Mouse (Mus musculus) intestine, embryonic 16.5 days (tissue): Measurements from ENCODE around the gene Gm20388. TPM values are rescaled to one million over a fixed set of nuclear protein-coding genes. Genes with fewer than 3 reads are reported as not detected.

Experiments
- ATAC-seq: fragments of 200-750 bp; cut with Nextera tagmentation; 2 replicates; pipeline ENCODE4 v1.8.0; 2017; ENCODE audit warnings: moderate TSS enrichment, moderate library complexity
- H3K27ac ChIP-seq: fragments of 300-500 bp; sonication (generic); 2 replicates; pipeline ENCODE4 v1.5.1; 2014; ENCODE audit warnings: mild to moderate bottlenecking, low read length
- H3K27me3 ChIP-seq: fragments of 300-500 bp; sonication (generic); replicated peaks from 2 replicates; pipeline ENCODE4 v1.6.1; 2014; ENCODE audit warnings: low read length, control low read depth, mixed read lengths; ENCODE audit not compliant: control insufficient read depth, insufficient read depth
- H3K36me3 ChIP-seq: fragments of 300-500 bp; sonication (generic); 2 replicates; pipeline ENCODE4 v1.6.1; 2014; ENCODE audit warnings: low read length, control low read depth; ENCODE audit not compliant: control insufficient read depth, insufficient read depth
- H3K4me1 ChIP-seq: fragments of 300-500 bp; sonication (generic); 2 replicates; pipeline ENCODE4 v1.6.1; 2014; ENCODE audit warnings: low read length, control low read depth, mixed read lengths; ENCODE audit not compliant: control insufficient read depth, insufficient read depth
- H3K4me2 ChIP-seq: fragments of 300-500 bp; sonication (generic); 2 replicates; pipeline ENCODE4 v1.6.1; 2014; ENCODE audit warnings: low read depth, low read length, control low read depth
- H3K4me3 ChIP-seq: fragments of 300-500 bp; sonication (generic); 2 replicates; pipeline ENCODE4 v1.5.1; 2014; ENCODE audit warnings: mild to moderate bottlenecking, low read length
- H3K9ac ChIP-seq: fragments of 300-500 bp; sonication (generic); 2 replicates; pipeline ENCODE4 v1.6.1; 2014; ENCODE audit warnings: low read depth, low read length
- H3K9me3 ChIP-seq: fragments of 300-500 bp; sonication (generic); 2 replicates; pipeline ENCODE4 v1.6.1; 2016; ENCODE audit warnings: low read length, control low read depth; ENCODE audit not compliant: control insufficient read depth
- WGBS: fragments of 180-500 bp; shearing (Covaris S2); extraction: QIAGEN DNeasy Blood & Tissue Kit; methylation state at CpG from one replicate; pipeline ENCODE4 v1.1.7; 2014; 5-methylcytosine and 5-hydroxymethylcytosine counted together
- polyA plus RNA-seq: library from polyadenylated mRNA; unstranded; fragments of >200 nt; fragmentation: Nextera tagmentation; extraction: Ambion mirVana; gene quantifications from 2 replicates; pipeline ENCODE4 v1.2.1, GENCODE M21; 2015

The Gm20388 gene
- polyA plus RNA-seq, 1 experiment from 2014 or later: 5.8 TPM

DNA sequence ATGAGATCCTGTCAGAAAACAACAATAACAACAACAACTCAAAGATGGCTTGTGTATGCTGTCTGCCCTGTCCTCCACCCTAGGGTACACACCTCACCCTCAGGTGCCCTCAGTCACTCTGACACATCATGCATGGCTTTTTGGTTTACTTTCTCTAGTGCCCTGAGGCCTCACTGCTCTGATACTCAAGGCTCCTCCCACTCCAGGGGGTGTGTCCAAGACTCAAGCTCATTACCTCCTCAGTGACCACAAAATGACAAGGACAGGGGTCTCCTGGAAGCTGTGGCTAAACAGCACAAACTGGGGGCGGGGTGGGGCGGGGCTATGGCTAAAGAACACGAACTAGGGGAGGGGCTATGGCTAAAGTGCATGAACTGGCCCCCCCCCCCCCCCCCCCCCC, 2393.4 kb downstream of the Gm20388 start:
- no peak overlapping the region for H3K4me2 ChIP-seq
- H3K27me3 ChIP-seq: no peaks in the 10 kb centered on the region
- peak overlapping the region; percentile 90; the same call in 1 of the 2 replicates for H3K27ac ChIP-seq
- no peaks in the 10 kb centered on the region for H3K9me3 ChIP-seq
- no peak for ATAC-seq
- 26% methylated on average over 3 of the region's 3 CpGs for WGBS
- H3K36me3 ChIP-seq: no peaks in the 10 kb centered on the region
- peaks cover 75% of the 10 kb centered on the region for H3K4me1 ChIP-seq
- H3K4me3 ChIP-seq: no peak overlapping the region
- no peak overlapping the region for H3K9ac ChIP-seq

- ATAC-seq: peak; percentile 82
- Histone ChIP-seq H3K36me3 (no peaks in the 10 kb centered on the region), H3K4me2 (peak overlapping the region; percentile 29), H3K9ac (peak overlapping the region; percentile 52; the same call in 1 of the 2 replicates), H3K4me1 (peaks cover 89% of the 10 kb centered on the region), H3K4me3 (no peak overlapping the region), H3K27ac (peak overlapping the region; percentile 90), H3K27me3 (no peaks in the 10 kb centered on the region), H3K9me3 (no peaks in the 10 kb centered on the region)
- WGBS: 55% methylated on average over 26 of the region's 26 CpGs
These were observed 2396.2 kb downstream of the Gm20388 start for GRCm38 (mm10) chr8:122306660-122307399.

DNA sequence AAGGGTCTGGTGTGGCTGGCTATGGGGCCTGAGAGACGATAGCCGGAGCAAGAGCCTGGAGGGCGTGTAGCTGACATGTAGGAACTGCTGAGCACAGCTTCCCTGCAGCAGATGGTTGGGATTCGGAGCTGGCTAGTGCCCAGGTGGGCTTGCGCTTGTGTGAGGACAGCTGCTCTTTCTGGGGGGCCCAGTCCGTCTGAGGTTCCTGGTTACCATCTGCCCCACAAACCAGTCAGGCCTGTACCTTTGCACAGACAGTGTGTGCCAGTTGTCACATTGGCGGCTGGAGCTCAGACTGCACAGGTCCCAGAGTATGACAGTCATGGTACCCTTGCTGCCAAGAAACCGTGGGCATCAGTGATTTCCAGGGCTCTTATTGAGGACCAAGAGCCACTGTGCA, 2397.2 kb downstream of the Gm20388 start:
- H3K4me3 ChIP-seq: no peak overlapping the region
- H3K27ac ChIP-seq: peak overlapping the region; percentile 70
- H3K9ac ChIP-seq: peak overlapping the region; percentile 43
- H3K4me1 ChIP-seq: peaks cover 83% of the 10 kb centered on the region
- no peaks in the 10 kb centered on the region for H3K9me3 ChIP-seq
- WGBS: 77% methylated on average over 8 of the region's 8 CpGs
- H3K4me2 ChIP-seq: no peak overlapping the region
- H3K27me3 ChIP-seq: no peaks in the 10 kb centered on the region
- ATAC-seq: no peak
- no peaks in the 10 kb centered on the region for H3K36me3 ChIP-seq

GRCm38 (mm10) chr8:122309272-122309671, 2398.6 kb downstream of the Gm20388 start:
- ATAC-seq: peak; percentile 24; the same call in 1 of the 2 replicates
- H3K9me3 ChIP-seq: no peaks in the 10 kb centered on the region
- H3K27me3 ChIP-seq: no peaks in the 10 kb centered on the region
- peak overlapping the region; percentile 28; the same call in 1 of the 2 replicates for H3K27ac ChIP-seq
- no peak overlapping the region for H3K4me3 ChIP-seq
- H3K9ac ChIP-seq: peak overlapping the region; percentile 40
- no peak overlapping the region for H3K4me2 ChIP-seq
- 55% methylated on average over 12 of the region's 12 CpGs for WGBS
- H3K4me1 ChIP-seq: peaks cover 83% of the 10 kb centered on the region
- H3K36me3 ChIP-seq: no peaks in the 10 kb centered on the region

DNA sequence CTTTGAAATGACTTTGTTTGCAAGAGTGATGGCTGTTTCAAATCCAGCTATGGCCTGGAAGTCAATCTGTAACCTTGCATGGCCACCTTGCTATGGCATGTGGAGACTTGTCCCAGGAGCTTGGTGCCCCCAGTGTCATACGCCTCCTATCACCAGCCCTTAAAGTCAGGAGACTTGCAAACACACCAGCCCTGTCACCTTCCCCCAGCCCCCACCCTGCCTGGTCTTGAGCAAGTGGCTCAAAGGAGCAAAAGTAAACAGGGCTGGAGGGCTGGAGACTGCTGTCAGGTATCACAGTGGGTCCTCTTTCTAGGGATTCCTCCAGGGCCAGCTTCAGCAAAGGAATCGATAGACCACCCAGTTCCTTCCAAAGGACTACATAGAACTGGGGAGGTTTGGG, 2400.5 kb downstream of the Gm20388 start:
- WGBS: 52% methylated on average over 2 of the region's 2 CpGs
- Histone ChIP-seq H3K27me3 (no peaks in the 10 kb centered on the region), H3K4me2 (no peak overlapping the region), H3K9ac (no peak overlapping the region), H3K27ac (peak overlapping the region; percentile 42), H3K4me3 (no peak overlapping the region), H3K4me1 (peaks cover 81% of the 10 kb centered on the region), H3K9me3 (no peaks in the 10 kb centered on the region), H3K36me3 (no peaks in the 10 kb centered on the region)
- ATAC-seq: no peak

GRCm38 (mm10) chr8:122312553-122312952, 2401.9 kb downstream of the Gm20388 start:
- Histone ChIP-seq H3K27ac (peak overlapping the region; percentile 48), H3K27me3 (no peaks in the 10 kb centered on the region), H3K9me3 (no peaks in the 10 kb centered on the region), H3K9ac (peak overlapping the region; percentile 23; the same call in 1 of the 2 replicates), H3K4me1 (peaks cover 82% of the 10 kb centered on the region), H3K36me3 (no peaks in the 10 kb centered on the region), H3K4me3 (no peak overlapping the region), H3K4me2 (no peak overlapping the region)
- 72% methylated on average over 2 of the region's 2 CpGs for WGBS
- no peak for ATAC-seq

- 39% methylated on average over 12 of the region's 12 CpGs for WGBS
- peaks cover 82% of the 10 kb centered on the region for H3K4me1 ChIP-seq
- no peaks in the 10 kb centered on the region for H3K27me3 ChIP-seq
- no peak for ATAC-seq
- H3K9ac ChIP-seq: peak overlapping the region; percentile 23; the same call in 1 of the 2 replicates
- no peaks in the 10 kb centered on the region for H3K9me3 ChIP-seq
- H3K36me3 ChIP-seq: no peaks in the 10 kb centered on the region
- no peak overlapping the region for H3K4me2 ChIP-seq
- no peak overlapping the region for H3K4me3 ChIP-seq
- H3K27ac ChIP-seq: peak overlapping the region; percentile 48
These were observed 2402.7 kb downstream of the Gm20388 start for GRCm38 (mm10) chr8:122313310-122313709.

DNA sequence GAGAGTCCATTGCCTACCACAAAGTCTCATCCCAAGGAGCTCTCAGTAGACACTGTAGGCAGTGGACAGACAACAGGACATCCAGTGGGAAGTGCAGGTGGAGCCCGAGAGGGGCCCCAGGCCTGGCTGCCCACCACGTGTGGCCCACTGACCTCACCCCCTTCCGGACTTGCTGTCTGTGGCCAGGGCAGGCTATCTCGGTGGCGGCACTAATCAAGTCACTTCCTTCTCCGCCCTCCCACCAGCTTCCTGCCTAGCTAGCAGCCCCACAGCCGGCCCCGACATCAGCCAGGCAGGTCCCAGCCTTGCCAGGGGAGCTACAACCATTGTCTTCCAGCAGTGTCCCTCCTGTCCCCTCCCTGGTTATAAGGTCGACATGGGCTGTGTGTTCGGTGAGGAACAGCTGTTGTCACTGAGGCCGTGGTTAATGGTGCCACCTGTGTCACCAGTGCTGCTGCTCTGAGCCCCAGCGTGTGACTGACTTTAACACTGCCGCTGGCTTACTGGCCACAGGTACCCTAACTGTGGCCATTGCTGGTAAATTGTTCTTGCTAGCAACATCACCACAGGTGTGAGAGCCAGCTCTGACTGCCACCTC, 2404.4 kb downstream of the Gm20388 start:
- Histone ChIP-seq H3K27me3 (no peaks in the 10 kb centered on the region), H3K36me3 (no peaks in the 10 kb centered on the region), H3K9me3 (no peaks in the 10 kb centered on the region), H3K9ac (peak overlapping the region; percentile 30; the same call in 1 of the 2 replicates), H3K4me3 (no peak overlapping the region), H3K4me1 (peaks cover 87% of the 10 kb centered on the region), H3K27ac (peak overlapping the region; percentile 70), H3K4me2 (no peak overlapping the region)
- ATAC-seq: no peak
- 51% methylated on average over 13 of the region's 13 CpGs for WGBS

DNA sequence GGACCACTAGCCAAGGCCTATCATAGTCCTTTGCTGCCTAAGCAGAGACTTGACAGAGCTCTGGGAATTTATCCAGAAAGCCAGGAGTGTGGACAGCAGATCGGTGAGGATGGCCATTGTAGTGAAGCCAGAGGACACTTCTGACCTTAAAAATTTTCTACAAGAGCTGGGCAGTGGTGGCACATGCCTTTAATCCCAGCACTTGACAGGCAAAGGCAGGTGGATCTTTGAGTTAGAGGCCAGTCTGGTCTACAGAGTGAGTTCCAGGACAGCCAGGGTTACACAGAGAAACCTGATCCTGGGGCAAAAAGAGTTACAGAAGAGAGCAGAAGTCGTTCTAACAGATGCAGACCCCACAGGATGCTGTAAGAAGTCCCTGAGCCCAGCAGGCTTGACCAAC, 2405.8 kb downstream of the Gm20388 start:
- WGBS: 50% methylated on average over 2 of the region's 2 CpGs
- ATAC-seq: no peak
- H3K36me3 ChIP-seq: no peaks in the 10 kb centered on the region
- H3K27me3 ChIP-seq: no peaks in the 10 kb centered on the region
- no peak overlapping the region for H3K4me3 ChIP-seq
- no peaks in the 10 kb centered on the region for H3K9me3 ChIP-seq
- peaks cover 83% of the 10 kb centered on the region for H3K4me1 ChIP-seq
- no peak overlapping the region; the same call in 1 of the 2 replicates for H3K9ac ChIP-seq
- peak overlapping the region; percentile 91; the same call in 1 of the 2 replicates for H3K27ac ChIP-seq
- no peak overlapping the region for H3K4me2 ChIP-seq
